Mouse (Mus musculus) thymus, adult 18-20 months (tissue): Measurements from ENCODE around the gene Ifnlr1.
"Not testable (repeated sequence)": the region's sequence is repeated elsewhere in the genome, so short reads cannot be mapped to it uniquely, and the experiment has no call there.

Source experiments
- DNase-seq, 2 experiments: peaks; one replicate each; pipeline ENCODE4 v3.0.0; 2022; ENCODE audit warnings: mixed read lengths in 2 of 2

Ifnlr1 gene

DNA sequence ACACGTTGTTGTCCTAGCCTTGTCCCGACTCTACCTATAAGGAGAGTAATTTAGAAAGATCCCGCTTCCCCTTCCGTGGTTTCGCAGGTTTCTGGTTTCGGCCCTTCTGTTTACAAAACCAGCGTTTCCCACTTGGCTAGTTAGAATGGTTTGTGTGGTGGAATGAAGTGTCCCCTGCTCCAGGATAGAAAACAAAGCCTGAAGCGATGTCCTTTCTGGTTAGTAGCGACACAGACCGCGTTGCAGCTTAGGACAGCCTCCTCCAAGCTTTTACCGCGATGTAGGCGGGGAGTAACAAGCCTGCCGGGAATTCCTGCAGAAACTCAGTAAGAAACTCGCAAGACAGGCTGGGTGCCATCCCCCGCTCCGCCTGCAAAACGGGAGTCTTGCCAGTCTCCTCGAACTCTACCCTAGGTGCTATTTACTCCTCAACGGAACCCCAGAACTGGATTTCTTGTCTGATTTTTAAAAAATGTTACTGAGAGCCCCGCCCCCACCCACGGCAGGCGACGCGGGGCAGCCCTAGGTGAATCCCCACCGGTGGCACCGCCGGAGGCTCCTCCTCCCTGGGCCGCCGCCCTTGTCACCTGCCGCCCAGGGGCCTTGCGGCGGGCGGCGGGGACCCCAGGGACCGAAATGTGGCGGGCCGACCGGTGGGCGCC lies at the start of gene Ifnlr1:
Ifnlr1 (plus strand) TSS at position 382 of the 662 bp plus-strand sequence.
- DNase-seq: no peak

GRCm38 (mm10) chr4:135641302-135642079 lies 44.6 kb upstream of the Ifnlr1 start:
- not testable (repeated sequence) for DNase-seq

DNA sequence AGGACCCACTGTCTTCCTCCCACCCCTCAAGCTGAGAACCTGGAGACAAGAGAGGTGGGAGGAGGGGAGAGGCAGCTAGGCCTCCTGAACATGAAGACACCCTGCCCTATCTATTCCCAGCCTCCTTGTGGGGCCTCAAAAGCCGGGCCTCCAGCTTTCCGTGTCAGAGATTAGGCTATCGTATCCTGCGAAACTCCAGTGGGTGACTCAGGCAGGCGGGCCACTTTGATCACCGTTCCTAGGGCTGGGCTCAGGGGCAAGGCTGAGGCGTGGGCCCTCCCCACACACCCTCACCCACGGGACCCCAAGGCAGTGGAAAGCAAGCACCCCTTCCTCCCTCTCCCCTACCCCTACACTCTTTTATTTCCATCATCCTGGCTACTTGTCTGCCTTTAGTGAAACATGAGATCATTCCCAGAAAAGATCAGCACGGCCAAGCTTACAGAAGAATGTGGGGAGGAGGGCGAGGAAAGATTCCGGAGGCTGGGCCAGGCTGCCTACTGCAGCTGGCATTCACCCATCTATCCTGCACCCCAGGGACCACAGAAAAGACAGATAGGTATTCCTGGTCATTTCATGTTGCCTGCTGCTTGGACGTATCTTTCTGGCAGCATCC lies 41.0 kb upstream of the Ifnlr1 start:
- no peak for DNase-seq

GRCm38 (mm10) chr4:135652966-135653607 lies 33.0 kb upstream of the Ifnlr1 start:
- no peak for DNase-seq

GRCm38 (mm10) chr4:135653956-135654355 lies 32.1 kb upstream of the Ifnlr1 start:
- no peak for DNase-seq

DNA sequence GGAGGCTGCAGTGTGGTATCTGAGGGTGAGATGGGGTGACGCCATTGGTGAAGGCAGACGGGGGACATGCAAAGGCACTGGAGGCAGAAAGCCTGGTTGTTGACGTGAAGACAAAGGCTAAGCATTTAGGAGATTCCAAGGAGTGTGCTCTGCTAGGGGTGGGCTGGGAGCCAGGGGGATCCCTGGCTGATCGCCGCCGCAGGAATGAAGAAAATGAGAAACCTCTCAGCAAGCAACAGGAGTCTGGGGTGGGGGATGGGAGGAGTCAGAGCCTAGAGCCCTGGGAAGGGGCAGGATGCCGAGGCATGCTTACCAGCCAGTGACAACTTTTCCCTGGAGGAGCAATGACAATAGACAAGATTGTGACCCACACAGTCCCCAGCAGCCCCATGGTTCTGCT lies 30.6 kb upstream of the Ifnlr1 start:
- no peak for DNase-seq

- DNase-seq: no peak
Measured at GRCm38 (mm10) chr4:135656094-135656589, 29.9 kb upstream of the Ifnlr1 start.

- no peak for DNase-seq
Measured at GRCm38 (mm10) chr4:135658484-135658883, 27.6 kb upstream of the Ifnlr1 start.

GRCm38 (mm10) chr4:135658899-135659298 lies 27.2 kb upstream of the Ifnlr1 start:
- no peak for DNase-seq

GRCm38 (mm10) chr4:135661082-135661809 lies 24.8 kb upstream of the Ifnlr1 start:
- DNase-seq: peak in 1 of 2 experiments; percentile 48

DNA sequence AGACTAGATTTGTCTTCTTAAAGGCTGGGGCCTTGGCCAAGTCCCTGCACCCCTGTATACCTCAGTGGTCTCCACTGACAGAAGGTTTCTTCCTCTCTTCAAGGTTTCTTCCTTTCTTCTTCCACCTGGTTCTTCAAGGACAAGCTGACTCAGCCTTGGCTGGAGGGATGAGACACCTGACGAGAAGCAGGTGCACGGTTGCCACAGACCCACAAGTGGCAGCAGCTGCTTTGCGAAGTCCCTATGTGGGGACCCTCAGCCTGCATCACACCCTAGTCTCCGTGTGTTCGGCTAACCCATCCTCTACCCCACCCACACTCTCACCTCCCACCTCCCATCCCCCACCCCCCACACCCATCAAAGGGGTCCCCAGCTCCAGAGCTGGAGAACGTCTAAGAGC lies 24.1 kb upstream of the Ifnlr1 start:
- DNase-seq: peak in 1 of 2 experiments; percentile 44

DNA sequence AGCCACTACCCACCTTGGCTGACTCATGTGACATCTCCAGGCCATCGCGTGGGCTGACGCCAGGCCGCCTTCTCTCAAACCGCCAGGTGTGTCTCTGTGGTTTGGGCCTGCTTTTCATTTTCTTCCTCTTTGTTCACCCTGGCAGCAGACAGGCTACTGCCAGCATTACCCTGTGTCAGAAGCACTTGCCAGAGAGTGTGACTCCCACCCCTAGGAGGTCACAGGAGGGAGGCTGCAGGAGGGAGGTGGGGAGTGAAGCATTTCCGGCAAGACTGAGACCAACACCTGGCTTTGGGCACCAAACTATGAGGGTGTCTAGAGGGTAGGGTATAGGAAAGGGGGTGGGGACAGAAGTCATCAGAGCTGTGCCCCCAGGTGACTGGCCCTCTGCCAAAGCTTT lies 21.4 kb upstream of the Ifnlr1 start:
- DNase-seq: peak; percentile 53 to 76

DNA sequence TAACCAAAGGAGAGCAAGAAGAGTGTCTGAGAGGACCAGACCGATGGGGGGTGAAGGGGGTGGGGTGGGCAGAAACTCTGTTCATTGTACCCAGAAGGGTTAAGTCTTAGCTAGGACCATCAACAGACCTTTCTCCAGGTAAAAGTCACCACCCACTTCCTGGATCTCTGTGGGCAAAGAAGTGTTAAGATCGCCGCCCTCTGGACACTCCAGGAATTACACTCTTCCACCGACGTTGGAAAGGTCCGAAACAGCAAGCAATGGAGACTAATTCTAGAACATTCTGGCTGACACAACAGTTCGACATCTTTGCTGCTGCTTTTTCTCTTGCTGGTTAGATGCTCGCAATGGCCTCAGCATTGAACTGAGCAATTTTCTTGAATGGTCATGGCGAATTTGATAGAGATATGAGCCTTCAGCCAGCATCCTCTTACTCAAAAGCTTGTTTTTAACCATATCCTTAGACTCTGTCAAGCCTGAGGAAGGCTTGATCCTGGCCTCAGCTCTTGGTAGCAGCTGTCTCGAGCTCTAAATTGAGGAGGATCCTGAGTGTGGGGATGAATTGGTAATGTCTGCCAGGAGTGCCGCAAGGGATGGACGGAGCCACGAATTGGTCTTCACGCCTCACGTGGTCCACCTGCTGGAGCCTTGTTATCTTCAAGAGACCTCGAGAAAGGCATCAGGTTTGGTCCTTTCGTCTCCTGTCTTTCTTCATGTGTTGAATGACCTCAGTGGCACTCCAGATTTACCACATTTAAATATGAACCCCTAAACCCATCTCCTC lies 19.7 kb upstream of the Ifnlr1 start:
- peak in 1 of 2 experiments; percentile 32 for DNase-seq

- no peak for DNase-seq
Measured at GRCm38 (mm10) chr4:135667266-135667844, 18.7 kb upstream of the Ifnlr1 start.

- DNase-seq: no peak
Measured at GRCm38 (mm10) chr4:135673507-135673906, 12.6 kb upstream of the Ifnlr1 start.

DNA sequence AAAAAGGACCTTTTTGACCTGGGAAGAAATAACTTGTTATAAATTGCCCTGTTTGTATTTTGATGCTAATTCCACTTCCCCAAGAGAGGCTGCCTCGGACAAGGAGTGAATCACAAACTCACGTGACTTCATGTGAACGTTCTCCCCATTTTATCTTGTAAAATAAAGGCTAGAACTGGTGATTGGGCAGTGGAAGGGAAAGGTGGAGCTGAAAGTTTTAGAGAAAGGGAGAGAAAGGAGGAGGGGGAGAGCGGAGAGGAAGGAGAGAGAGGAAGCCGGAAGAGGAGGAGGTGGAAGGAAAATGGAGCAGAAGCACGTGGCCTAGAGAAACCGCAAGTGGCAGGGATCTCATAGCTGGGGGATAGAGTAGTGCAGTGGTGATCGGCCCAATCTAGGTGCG lies 11.1 kb upstream of the Ifnlr1 start:
- no peak for DNase-seq

DNA sequence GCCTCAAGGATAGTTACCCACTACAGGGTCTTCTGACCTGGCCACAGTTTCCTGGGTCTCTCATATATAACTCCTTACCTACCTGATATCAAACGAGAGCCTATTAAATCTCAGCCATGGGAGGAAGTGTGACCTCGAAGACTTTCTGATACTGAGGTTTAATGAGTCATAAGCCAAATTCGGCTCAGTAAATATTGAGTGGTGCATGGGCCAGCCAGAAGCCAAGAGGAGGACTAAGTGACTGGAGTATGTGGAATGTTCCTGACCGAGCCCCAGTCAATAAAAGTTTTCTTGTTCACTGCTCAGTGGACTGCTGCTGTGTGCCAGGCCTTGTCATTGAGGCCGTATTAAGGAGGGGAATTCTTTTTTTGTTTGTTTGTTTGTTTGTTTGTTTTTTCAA lies 9.6 kb upstream of the Ifnlr1 start:
- no peak for DNase-seq

DNA sequence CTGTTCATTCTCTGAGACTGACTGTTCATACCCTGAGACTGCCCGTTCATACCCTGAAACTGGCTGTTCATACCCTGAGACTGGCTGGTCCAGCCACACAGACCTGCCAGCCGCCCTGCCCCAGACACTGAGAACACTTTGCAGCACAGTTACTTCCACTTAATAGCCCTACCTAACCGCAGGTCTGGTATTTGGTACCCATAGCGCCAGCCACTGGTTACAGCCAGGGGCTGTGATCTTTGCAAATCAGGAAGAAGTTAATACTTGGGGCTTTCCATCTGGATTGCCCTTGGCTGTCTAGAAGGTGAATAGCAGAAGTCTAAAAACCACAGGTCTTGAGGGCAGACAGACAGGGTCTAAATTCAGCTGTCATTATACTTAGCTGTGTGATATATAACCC lies 6.8 kb upstream of the Ifnlr1 start:
- no peak for DNase-seq

DNA sequence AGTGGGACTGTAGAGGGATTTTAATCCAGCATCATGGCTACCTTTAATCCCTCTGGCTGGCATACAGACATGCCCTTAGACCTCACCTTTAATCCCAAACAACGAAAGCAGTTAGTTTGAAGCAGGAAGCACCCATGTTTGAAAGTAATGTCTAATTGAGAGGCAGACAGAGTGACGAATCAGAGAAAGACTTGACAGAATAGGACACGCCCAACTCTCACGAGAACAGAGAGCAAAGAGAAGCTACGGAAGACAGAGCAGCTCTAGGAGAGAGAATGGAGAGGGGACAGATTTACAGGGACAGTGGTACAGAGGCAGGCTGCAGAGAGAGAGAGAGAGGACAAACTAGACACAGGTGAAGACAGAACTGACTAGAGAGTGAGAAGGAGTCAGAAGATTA lies 4.3 kb upstream of the Ifnlr1 start:
- DNase-seq: no peak

GRCm38 (mm10) chr4:135683553-135683952 lies 2.5 kb upstream of the Ifnlr1 start:
- no peak for DNase-seq

DNA sequence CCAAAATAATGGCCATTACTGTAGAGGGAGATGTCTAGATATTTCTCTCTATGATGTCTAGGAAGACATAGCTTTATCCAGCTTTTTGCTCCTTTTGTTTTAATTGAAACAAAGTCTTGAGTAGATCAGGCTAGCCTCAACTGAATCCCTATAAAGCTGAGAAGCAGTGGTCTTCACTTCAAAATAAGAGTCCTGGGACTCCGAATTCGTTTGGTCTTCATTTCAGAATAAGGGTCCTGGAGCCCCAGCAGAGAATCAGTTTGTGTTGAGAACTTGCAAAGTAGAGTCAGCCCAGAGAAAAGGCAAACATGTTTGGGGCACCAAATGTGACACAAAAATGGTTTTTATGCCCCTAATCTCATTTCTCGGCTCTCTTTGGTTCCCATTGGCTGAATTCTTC lies 1.4 kb upstream of the Ifnlr1 start:
- no peak for DNase-seq
